Mouse (Mus musculus) cerebellum, adult 2 months (tissue): ENCODE measurements around the gene Rapgef5.

Experiments
- CTCF ChIP-seq: fragments of 200-500 bp; IDR thresholded peaks from 2 replicates; pipeline ENCODE4 v1.5.1; 2011; ENCODE audit warnings: low read depth, mild to moderate bottlenecking, control low read depth, low read length, moderate library complexity, borderline replicate concordance; ENCODE audit not compliant: insufficient read depth
- POLR2A ChIP-seq: fragments of 200-500 bp; IDR thresholded peaks from 2 replicates; pipeline ENCODE4 v1.6.1; 2011; ENCODE audit warnings: low read length, control low read depth, borderline replicate concordance; ENCODE audit not compliant: insufficient read depth

DNA sequence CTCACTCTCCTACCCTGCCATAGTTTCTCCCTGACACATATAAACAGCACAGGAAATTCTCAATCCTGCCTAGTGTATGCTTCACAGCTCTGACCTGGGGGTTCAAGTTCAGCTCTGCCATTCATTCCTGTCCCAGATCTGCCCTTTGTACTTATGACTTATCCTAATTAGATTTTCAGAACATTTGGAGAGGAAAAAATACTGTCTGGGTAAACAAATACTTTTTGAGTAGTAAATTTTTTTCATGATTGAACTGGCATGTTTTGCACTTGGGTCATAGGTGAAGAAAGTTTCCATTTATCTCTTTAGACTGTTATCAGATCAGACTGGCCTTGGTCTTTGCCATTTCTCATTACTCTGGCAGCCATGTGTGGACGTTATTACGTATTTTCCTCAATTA lies 72.9 kb downstream of the Rapgef5 start:
- no peak for TF ChIP-seq CTCF
- TF ChIP-seq POLR2A: no peak
